ENCODE assay signal across 8 mouse cellular contexts in the genomic region with DNA sequence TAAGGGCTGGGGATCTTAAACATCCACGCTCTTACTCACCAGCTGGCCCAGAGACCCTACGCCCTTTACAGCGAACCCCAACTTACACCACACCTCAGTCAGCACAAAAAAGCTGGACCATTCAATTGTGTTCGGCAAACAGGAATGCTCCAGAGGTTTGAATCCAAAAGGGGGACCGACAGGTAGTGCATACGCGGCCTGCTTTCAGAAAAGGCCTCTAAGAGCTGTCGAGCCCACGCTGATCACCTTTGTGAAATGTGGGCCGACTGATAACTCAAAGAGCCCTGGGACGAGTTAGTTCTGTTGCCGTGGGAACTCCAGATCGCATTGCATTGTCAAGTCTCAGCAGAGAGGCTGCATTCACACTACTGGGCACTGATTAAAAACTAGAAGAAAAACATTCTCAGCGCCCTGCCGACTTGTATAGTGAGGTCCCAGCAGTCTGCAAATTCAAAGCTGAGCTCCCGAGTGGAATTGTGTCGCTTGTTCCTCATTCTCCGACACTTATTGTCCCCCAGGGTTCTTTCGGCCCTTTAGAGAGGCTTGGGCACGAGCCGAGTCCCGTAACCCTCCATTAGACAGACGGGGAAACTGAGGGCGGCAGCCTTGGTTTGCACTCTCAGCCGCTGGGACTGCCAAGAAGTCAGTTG. TPM values are rescaled to one million over a fixed set of nuclear protein-coding genes. Genes with fewer than 3 reads are reported as not detected.
DNase-seq lines count a peak whose midpoint lies in the region; ATAC-seq lines count a peak whose summit lies in the region.

No protein-coding gene starts in this region.

- H3K4me1 ChIP-seq in heart, embryonic 14.5 days (ENCODE audit: control insufficient read depth in 2 of 2, insufficient read depth in 2 of 2, low read length in 2 of 2) = peaks cover 13 to 29% of the 10 kb centered on the region in 2 experiments
- H3K4me1 ChIP-seq in hindbrain, embryonic 10.5 days (replicated peaks) = peaks cover 67% of the 10 kb centered on the region
- H3K4me1 ChIP-seq in midbrain, embryonic 10.5 days = peaks cover 70% of the 10 kb centered on the region

- H3K4me3 ChIP-seq in heart, embryonic 14.5 days (ENCODE audit: control insufficient read depth in 1 of 2, insufficient read depth in 1 of 2, low read depth in 1 of 2, low read length in 2 of 2) = peak overlapping the region; percentile 79 to 87
- H3K4me3 ChIP-seq in hindbrain, embryonic 10.5 days = peak overlapping the region; percentile 82
- peak overlapping the region; percentile 85 for H3K4me3 ChIP-seq in midbrain, embryonic 10.5 days

- H3K4me2 ChIP-seq in heart, embryonic 14.5 days (ENCODE audit: low read length) = peak overlapping the region; percentile 79

- H3K27me3 ChIP-seq in heart, embryonic 14.5 days (ENCODE audit: control insufficient read depth, insufficient read depth, low read length) = no peaks in the 10 kb centered on the region
- peaks cover 4% of the 10 kb centered on the region; the same call in 1 of the 2 replicates for H3K27me3 ChIP-seq in hindbrain, embryonic 10.5 days (ENCODE audit: insufficient read depth, poor library complexity, severe bottlenecking)
- peaks cover 40% of the 10 kb centered on the region for H3K27me3 ChIP-seq in midbrain, embryonic 10.5 days (ENCODE audit: low read depth, poor library complexity, severe bottlenecking)

- no peaks in the 10 kb centered on the region for H3K9me3 ChIP-seq in heart, embryonic 14.5 days (ENCODE audit: control insufficient read depth, low read length)
- no peaks in the 10 kb centered on the region for H3K9me3 ChIP-seq in hindbrain, embryonic 10.5 days
- no peaks in the 10 kb centered on the region for H3K9me3 ChIP-seq in midbrain, embryonic 10.5 days (replicated peaks)

- peak overlapping the region; percentile 18 to 92; a peak in 3 of 4 replicates for H3K27ac ChIP-seq in heart, embryonic 14.5 days (replicated peaks in 1 of 2; ENCODE audit: control insufficient read depth in 1 of 2, insufficient read depth in 1 of 2, low read depth in 2 of 2, low read length in 2 of 2)
- H3K27ac ChIP-seq in hindbrain, embryonic 10.5 days = peak overlapping the region; percentile 98
- H3K27ac ChIP-seq in midbrain, embryonic 10.5 days (replicated peaks) = peak overlapping the region; percentile 98

- peak overlapping the region; percentile 85 for H3K9ac ChIP-seq in heart, embryonic 14.5 days (ENCODE audit: low read length)

- WGBS in heart, embryonic 14.5 days = 24% methylated on average over 25 of the region's 25 CpGs
- WGBS in hindbrain, embryonic 10.5 days = 26% methylated on average over 25 of the region's 25 CpGs
- 30% methylated on average over 25 of the region's 25 CpGs for WGBS in midbrain, embryonic 10.5 days

- ATAC-seq in heart, embryonic 14.5 days (ENCODE audit: insufficient number of reproducible peaks, insufficient read depth, low FRiP score, low read depth) = no peak

- no peak for DNase-seq in heart, postnatal 10 days
- DNase-seq in NIH3T3 (ENCODE audit: low read depth) = peak; percentile 45
- DNase-seq in hindbrain, embryonic 10.5 days (ENCODE audit: low spot score) = no peak
- DNase-seq in midbrain, embryonic 10.5 days (ENCODE audit: low spot score) = peak; percentile 52
- no peak for DNase-seq in right cerebral cortex, postnatal 14 days
- no peak for DNase-seq in Muller cell, postnatal 12 days (ENCODE audit: inconsistent ontology term)
- DNase-seq in ovary, adult 18-20 months (ENCODE audit: low spot score) = no peak

- H3K36me3 ChIP-seq in heart, embryonic 14.5 days (ENCODE audit: control insufficient read depth, insufficient read depth, low read length) = peaks cover 44% of the 10 kb centered on the region
- peaks cover 47% of the 10 kb centered on the region for H3K36me3 ChIP-seq in hindbrain, embryonic 10.5 days
- H3K36me3 ChIP-seq in midbrain, embryonic 10.5 days = peaks cover 41% of the 10 kb centered on the region

- intact Hi-C loops in heart, postnatal 10 days (cut with DNase I) = no loop called here

RNA-seq across cellular contexts. Expression of gene Armh1, which starts 36.5 kb away (rescaled TPM):
- 0.27 and 0.42 TPM in 2 replicates for polyA plus RNA-seq in heart, embryonic 14.5 days (2014; fragmentation: Nextera tagmentation; extraction: Ambion mirVana)
- under 1 TPM; 0.35 to 0.38 TPM for total RNA-seq in heart, postnatal 10 days (2021)
- 0.39 and 0.62 TPM in 2 replicates for polyA plus RNA-seq in hindbrain, embryonic 10.5 days (2016; fragmentation: Nextera tagmentation; extraction: Ambion mirVana)
- polyA plus RNA-seq in midbrain, embryonic 10.5 days (2016; fragmentation: Nextera tagmentation; extraction: Ambion mirVana) = 0.22 and 0.36 TPM in 2 replicates

RNA-seq across cellular contexts. Expression of gene Tmem53, which starts 36.7 kb away (rescaled TPM):
- 38.0 and 39.8 TPM in 2 replicates for polyA plus RNA-seq in heart, embryonic 14.5 days (2014; fragmentation: Nextera tagmentation; extraction: Ambion mirVana)
- 10 to 100 TPM; 28.5 to 40.0 TPM for total RNA-seq in heart, postnatal 10 days (2021)
- polyA plus RNA-seq in hindbrain, embryonic 10.5 days (2016; fragmentation: Nextera tagmentation; extraction: Ambion mirVana) = 10.7 and 13.1 TPM in 2 replicates
- polyA plus RNA-seq in midbrain, embryonic 10.5 days (2016; fragmentation: Nextera tagmentation; extraction: Ambion mirVana) = 8.2 and 8.7 TPM in 2 replicates

Comparison
In these comparisons a context has a peak if more than half of its experiments do, and no peak if none do; other contexts are left out.
1. DNase-seq: peak in NIH3T3 (single experiment) and midbrain, embryonic 10.5 days (single experiment); none in heart, postnatal 10 days (0 of 2), hindbrain, embryonic 10.5 days (single experiment), right cerebral cortex, postnatal 14 days (single experiment), Muller cell, postnatal 12 days (single experiment) and ovary, adult 18-20 months (single experiment).
2. Peak in every context shown above with its lines, with median percentiles within 50 percentile points of each other: H3K27ac ChIP-seq and H3K4me3 ChIP-seq.